Mouse (Mus musculus): Measurements from ENCODE around the gene Wdr75. TPM values are rescaled to one million over a fixed set of nuclear protein-coding genes. Genes with fewer than 3 reads are reported as not detected.
A peak's percentile ranks its signal among the peaks of the same experiment; 100 is the strongest.

Wdr75 gene
- polyA plus RNA-seq, 1 experiment from 2014 or later, result 114 TPM

DNA sequence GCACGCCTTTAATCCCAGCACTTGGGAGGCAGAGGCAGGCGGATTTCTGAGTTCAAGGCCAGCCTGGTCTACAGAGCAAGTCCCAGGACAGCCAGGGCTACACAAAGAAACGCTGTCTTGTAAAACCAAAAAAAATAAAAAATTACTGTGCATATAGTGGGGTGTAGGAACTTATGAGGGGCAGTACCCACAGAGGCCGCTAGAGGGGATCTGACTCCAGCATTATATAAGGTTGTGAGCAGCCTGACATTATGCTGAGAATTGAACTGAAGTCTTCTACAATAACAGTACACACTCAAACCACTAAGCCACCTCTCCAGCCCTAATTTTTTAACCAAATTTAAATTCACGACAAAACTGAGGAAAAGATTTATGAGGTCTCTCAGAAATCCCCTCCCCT lies 30.2 kb downstream of the Wdr75 start:
- ATAC-seq (replicated peaks; ENCODE audit: insufficient number of reproducible peaks, low FRiP score, low TSS enrichment, low read depth) (peak; percentile 72), DNase-seq (ENCODE audit: low spot score) (peak; percentile 81)
- H3K9me3 ChIP-seq (replicated peaks; ENCODE audit: control insufficient read depth, low read length), result no peaks in the 10 kb centered on the region
- H3K9ac ChIP-seq (replicated peaks; ENCODE audit: low read length), result no peak overlapping the region
- H3K27me3 ChIP-seq (ENCODE audit: control insufficient read depth, insufficient read depth, low read length), result no peaks in the 10 kb centered on the region
- WGBS, result 60% methylated on average over 5 of the region's 5 CpGs
- H3K36me3 ChIP-seq (replicated peaks; ENCODE audit: control insufficient read depth, insufficient read depth, low read depth, low read length), result peaks cover 8% of the 10 kb centered on the region
- H3K27ac ChIP-seq (replicated peaks; ENCODE audit: low read depth, low read length), result no peak overlapping the region
- H3K4me3 ChIP-seq (ENCODE audit: low read depth, low read length), result no peak overlapping the region
- H3K4me2 ChIP-seq (ENCODE audit: low read depth, low read length), result no peak overlapping the region
- no peaks in the 10 kb centered on the region for H3K4me1 ChIP-seq (ENCODE audit: control insufficient read depth, insufficient read depth, low read length)

DNA sequence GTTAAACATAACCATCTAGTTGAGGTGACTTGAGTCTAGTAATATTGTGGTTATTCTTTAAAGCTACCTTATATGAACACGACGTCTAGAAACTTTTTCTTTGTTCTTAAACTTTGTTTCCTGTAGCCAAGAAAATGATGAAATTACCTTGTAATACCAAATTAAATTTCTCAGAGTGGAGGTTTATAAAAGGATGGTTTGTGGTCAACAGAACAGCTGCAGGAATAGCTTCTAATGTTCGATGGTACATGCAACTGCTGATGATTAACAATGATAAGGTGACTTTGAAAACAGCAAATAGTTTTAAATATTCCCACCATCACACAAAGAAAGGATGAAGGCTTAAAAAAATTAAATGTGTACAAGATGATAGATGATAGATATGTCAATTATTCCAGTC lies 30.7 kb downstream of the Wdr75 start:
- DNase-seq (ENCODE audit: low spot score) (no peak), ATAC-seq (replicated peaks; ENCODE audit: insufficient number of reproducible peaks, low FRiP score, low TSS enrichment, low read depth) (no peak)
- H3K27me3 ChIP-seq (ENCODE audit: control insufficient read depth, insufficient read depth, low read length), result no peaks in the 10 kb centered on the region
- H3K9ac ChIP-seq (replicated peaks; ENCODE audit: low read length), result no peak overlapping the region
- H3K27ac ChIP-seq (replicated peaks; ENCODE audit: low read depth, low read length), result no peak overlapping the region
- H3K4me3 ChIP-seq (ENCODE audit: low read depth, low read length), result no peak overlapping the region
- WGBS, result 87% methylated on average over 3 of the region's 3 CpGs
- H3K4me1 ChIP-seq (ENCODE audit: control insufficient read depth, insufficient read depth, low read length), result no peaks in the 10 kb centered on the region
- no peak overlapping the region for H3K4me2 ChIP-seq (ENCODE audit: low read depth, low read length)
- no peaks in the 10 kb centered on the region for H3K9me3 ChIP-seq (replicated peaks; ENCODE audit: control insufficient read depth, low read length)
- peaks cover 8% of the 10 kb centered on the region for H3K36me3 ChIP-seq (replicated peaks; ENCODE audit: control insufficient read depth, insufficient read depth, low read depth, low read length)

DNA sequence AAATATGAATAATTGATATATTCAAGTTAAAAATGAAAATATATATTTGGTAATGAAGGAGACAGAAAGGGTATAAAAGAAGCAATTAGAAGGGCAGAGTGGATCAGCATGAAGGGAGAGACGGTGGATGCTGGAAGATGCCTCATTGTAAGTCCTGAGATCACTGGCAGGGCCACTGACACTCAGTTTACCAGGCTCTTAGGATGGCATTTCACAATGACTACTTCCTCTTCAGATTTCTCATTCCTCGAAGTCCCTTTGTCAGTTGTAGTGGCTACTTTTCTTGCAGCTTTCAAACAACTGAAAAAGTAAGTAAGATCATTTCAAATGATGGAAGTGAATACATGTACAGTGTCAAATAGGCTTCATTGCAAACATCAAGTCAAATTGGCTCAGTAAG lies 31.2 kb downstream of the Wdr75 start:
- WGBS, result 82% methylated on average over 2 of the region's 2 CpGs
- Histone ChIP-seq H3K27ac (replicated peaks; ENCODE audit: low read depth, low read length) (no peak overlapping the region), H3K4me2 (ENCODE audit: low read depth, low read length) (no peak overlapping the region), H3K4me3 (ENCODE audit: low read depth, low read length) (no peak overlapping the region), H3K9ac (replicated peaks; ENCODE audit: low read length) (no peak overlapping the region), H3K9me3 (replicated peaks; ENCODE audit: control insufficient read depth, low read length) (no peaks in the 10 kb centered on the region), H3K27me3 (ENCODE audit: control insufficient read depth, insufficient read depth, low read length) (no peaks in the 10 kb centered on the region), H3K4me1 (ENCODE audit: control insufficient read depth, insufficient read depth, low read length) (no peaks in the 10 kb centered on the region), H3K36me3 (replicated peaks; ENCODE audit: control insufficient read depth, insufficient read depth, low read depth, low read length) (peaks cover 8% of the 10 kb centered on the region)
- ATAC-seq (replicated peaks; ENCODE audit: insufficient number of reproducible peaks, low FRiP score, low TSS enrichment, low read depth) (no peak), DNase-seq (ENCODE audit: low spot score) (no peak)

- Histone ChIP-seq H3K4me1 (ENCODE audit: control insufficient read depth, insufficient read depth, low read length) (no peaks in the 10 kb centered on the region), H3K4me3 (ENCODE audit: low read depth, low read length) (no peak overlapping the region), H3K9me3 (replicated peaks; ENCODE audit: control insufficient read depth, low read length) (no peaks in the 10 kb centered on the region), H3K4me2 (ENCODE audit: low read depth, low read length) (no peak overlapping the region), H3K27me3 (ENCODE audit: control insufficient read depth, insufficient read depth, low read length) (no peaks in the 10 kb centered on the region), H3K27ac (replicated peaks; ENCODE audit: low read depth, low read length) (no peak overlapping the region), H3K36me3 (replicated peaks; ENCODE audit: control insufficient read depth, insufficient read depth, low read depth, low read length) (peaks cover 8% of the 10 kb centered on the region), H3K9ac (replicated peaks; ENCODE audit: low read length) (no peak overlapping the region)
- ATAC-seq (replicated peaks; ENCODE audit: insufficient number of reproducible peaks, low FRiP score, low TSS enrichment, low read depth) (no peak), DNase-seq (ENCODE audit: low spot score) (no peak)
- WGBS, result 89% methylated on average over 2 of the region's 2 CpGs
Measured at GRCm38 (mm10) chr1:45826796-45827195, 31.8 kb downstream of the Wdr75 start.

DNA sequence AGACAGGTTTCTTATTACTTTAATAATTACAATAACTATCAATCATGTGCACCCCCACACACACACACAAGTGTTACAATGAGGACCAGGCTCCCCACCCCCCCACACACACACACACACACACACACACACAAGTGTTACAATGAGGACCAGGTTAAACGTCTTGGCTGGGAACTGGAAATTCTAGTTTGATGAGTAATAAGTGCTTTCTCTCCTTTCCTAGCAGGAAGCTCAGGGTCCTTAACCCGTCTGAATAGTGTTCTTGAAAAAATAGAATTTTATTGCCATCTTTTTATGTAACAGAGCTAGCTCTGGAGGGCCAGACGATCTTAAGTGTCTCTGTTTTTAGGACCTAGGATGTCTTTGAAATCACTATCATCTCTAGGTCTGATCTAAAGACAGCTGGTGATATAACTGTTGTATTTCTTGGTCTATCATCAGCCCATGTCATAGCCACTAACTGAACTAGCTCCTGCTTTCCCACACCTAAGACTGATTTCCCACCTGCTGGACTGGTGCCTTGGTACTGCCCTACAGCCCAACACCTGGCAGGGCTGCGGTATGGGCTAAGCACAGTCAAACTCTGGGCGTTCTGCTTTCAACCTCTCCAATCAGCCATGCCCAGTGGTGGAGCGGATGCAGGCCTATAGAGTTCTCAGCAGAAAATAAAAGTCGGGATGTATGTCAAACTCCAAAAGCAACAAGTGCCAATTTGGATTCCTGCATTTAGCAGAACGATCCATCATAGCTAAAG lies 35.7 kb downstream of the Wdr75 start:
- Histone ChIP-seq H3K27me3 (ENCODE audit: control insufficient read depth, insufficient read depth, low read length) (no peaks in the 10 kb centered on the region), H3K4me1 (ENCODE audit: control insufficient read depth, insufficient read depth, low read length) (no peaks in the 10 kb centered on the region), H3K4me2 (ENCODE audit: low read depth, low read length) (no peak overlapping the region), H3K9ac (replicated peaks; ENCODE audit: low read length) (no peak overlapping the region), H3K27ac (replicated peaks; ENCODE audit: low read depth, low read length) (no peak overlapping the region), H3K9me3 (replicated peaks; ENCODE audit: control insufficient read depth, low read length) (no peaks in the 10 kb centered on the region), H3K36me3 (replicated peaks; ENCODE audit: control insufficient read depth, insufficient read depth, low read depth, low read length) (no peaks in the 10 kb centered on the region), H3K4me3 (ENCODE audit: low read depth, low read length) (no peak overlapping the region)
- WGBS, result 89% methylated on average over 8 of the region's 8 CpGs
- DNase-seq (ENCODE audit: low spot score) (no peak), ATAC-seq (replicated peaks; ENCODE audit: insufficient number of reproducible peaks, low FRiP score, low TSS enrichment, low read depth) (no peak)

- 83% methylated on average over 4 of the region's 4 CpGs for WGBS
- Histone ChIP-seq H3K9me3 (replicated peaks; ENCODE audit: control insufficient read depth, low read length) (no peaks in the 10 kb centered on the region), H3K4me3 (ENCODE audit: low read depth, low read length) (no peak overlapping the region), H3K4me2 (ENCODE audit: low read depth, low read length) (no peak overlapping the region), H3K27me3 (ENCODE audit: control insufficient read depth, insufficient read depth, low read length) (no peaks in the 10 kb centered on the region), H3K27ac (replicated peaks; ENCODE audit: low read depth, low read length) (no peak overlapping the region), H3K9ac (replicated peaks; ENCODE audit: low read length) (no peak overlapping the region), H3K36me3 (replicated peaks; ENCODE audit: control insufficient read depth, insufficient read depth, low read depth, low read length) (no peaks in the 10 kb centered on the region), H3K4me1 (ENCODE audit: control insufficient read depth, insufficient read depth, low read length) (no peaks in the 10 kb centered on the region)
- ATAC-seq (replicated peaks; ENCODE audit: insufficient number of reproducible peaks, low FRiP score, low TSS enrichment, low read depth) (no peak), DNase-seq (ENCODE audit: low spot score) (no peak)
Measured at GRCm38 (mm10) chr1:45835362-45836063, 40.5 kb downstream of the Wdr75 start.

DNA sequence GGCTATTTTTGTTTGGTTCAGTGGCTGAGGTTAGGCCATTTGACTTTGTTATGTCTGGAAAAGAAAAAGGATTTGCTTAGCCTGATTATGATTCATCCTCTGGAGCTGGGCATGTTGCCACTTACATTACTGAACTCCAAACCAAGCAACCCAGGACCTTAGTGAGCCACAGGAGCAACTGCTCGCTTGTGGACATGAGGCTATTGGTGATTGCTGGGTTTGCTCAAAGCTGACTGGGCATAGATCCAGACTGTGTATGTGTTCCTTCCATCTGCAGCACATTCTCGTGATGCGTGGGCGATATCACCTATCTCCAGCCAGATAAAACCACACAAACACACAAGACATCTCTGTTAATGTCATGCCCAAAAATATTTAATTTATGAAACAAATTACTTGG lies 42.8 kb downstream of the Wdr75 start:
- WGBS, result 93% methylated on average over 4 of the region's 4 CpGs
- Histone ChIP-seq H3K27ac (replicated peaks; ENCODE audit: low read depth, low read length) (no peak overlapping the region), H3K4me1 (ENCODE audit: control insufficient read depth, insufficient read depth, low read length) (no peaks in the 10 kb centered on the region), H3K4me3 (ENCODE audit: low read depth, low read length) (no peak overlapping the region), H3K36me3 (replicated peaks; ENCODE audit: control insufficient read depth, insufficient read depth, low read depth, low read length) (no peaks in the 10 kb centered on the region), H3K9ac (replicated peaks; ENCODE audit: low read length) (no peak overlapping the region), H3K27me3 (ENCODE audit: control insufficient read depth, insufficient read depth, low read length) (no peaks in the 10 kb centered on the region), H3K9me3 (replicated peaks; ENCODE audit: control insufficient read depth, low read length) (no peaks in the 10 kb centered on the region), H3K4me2 (ENCODE audit: low read depth, low read length) (no peak overlapping the region)
- DNase-seq (ENCODE audit: low spot score) (no peak), ATAC-seq (replicated peaks; ENCODE audit: insufficient number of reproducible peaks, low FRiP score, low TSS enrichment, low read depth) (no peak)

DNA sequence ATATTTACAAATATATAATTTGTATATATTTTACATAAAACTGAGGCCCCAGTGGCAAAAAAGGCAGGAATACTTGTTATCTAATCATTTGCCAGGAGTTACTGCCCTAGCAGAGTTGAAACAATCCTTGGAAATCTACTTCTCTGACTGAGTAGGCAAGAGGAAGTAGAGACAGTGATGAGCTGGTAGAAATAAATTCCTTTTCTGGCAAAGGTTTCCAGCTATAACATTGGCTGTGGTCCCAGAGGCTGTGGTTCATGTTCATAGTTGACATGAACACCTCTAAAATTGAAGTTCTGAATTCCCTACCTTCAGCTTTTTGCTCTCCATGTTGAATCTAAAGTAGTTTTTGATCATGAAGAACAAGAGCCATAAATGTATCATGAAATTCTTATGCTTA lies 43.3 kb downstream of the Wdr75 start:
- no peaks in the 10 kb centered on the region for H3K9me3 ChIP-seq (replicated peaks; ENCODE audit: control insufficient read depth, low read length)
- no peaks in the 10 kb centered on the region for H3K4me1 ChIP-seq (ENCODE audit: control insufficient read depth, insufficient read depth, low read length)
- H3K4me2 ChIP-seq (ENCODE audit: low read depth, low read length), result no peak overlapping the region
- no peak overlapping the region for H3K9ac ChIP-seq (replicated peaks; ENCODE audit: low read length)
- DNase-seq (ENCODE audit: low spot score) (no peak), ATAC-seq (replicated peaks; ENCODE audit: insufficient number of reproducible peaks, low FRiP score, low TSS enrichment, low read depth) (no peak)
- no peaks in the 10 kb centered on the region for H3K27me3 ChIP-seq (ENCODE audit: control insufficient read depth, insufficient read depth, low read length)
- no peak overlapping the region for H3K4me3 ChIP-seq (ENCODE audit: low read depth, low read length)
- no peaks in the 10 kb centered on the region for H3K36me3 ChIP-seq (replicated peaks; ENCODE audit: control insufficient read depth, insufficient read depth, low read depth, low read length)
- H3K27ac ChIP-seq (replicated peaks; ENCODE audit: low read depth, low read length), result no peak overlapping the region

Data from embryonic facial prominence, embryonic 11.5 days (tissue).